Mouse (Mus musculus) liver, embryonic 15.5 days (tissue): Measurements from ENCODE around the gene Rbfox3. TPM values are rescaled to one million over a fixed set of nuclear protein-coding genes. Genes with fewer than 3 reads are reported as not detected.

ENCODE experiments used
- ATAC-seq: fragments of 200-750 bp; cut with Nextera tagmentation; 2 replicates; pipeline ENCODE4 v1.8.0; 2017; ENCODE audit warnings: moderate number of reproducible peaks, mild to moderate bottlenecking, moderate library complexity; ENCODE audit not compliant: insufficient read depth
- H3K27ac ChIP-seq: fragments of 300-500 bp; sonication (generic); replicated peaks from 2 replicates; pipeline ENCODE4 v1.5.1; 2015; ENCODE audit warnings: mild to moderate bottlenecking, inconsistent platforms
- H3K27me3 ChIP-seq: fragments of 300-500 bp; sonication (generic); 2 replicates; pipeline ENCODE4 v1.6.1; 2015; ENCODE audit warnings: mild to moderate bottlenecking, inconsistent platforms
- H3K36me3 ChIP-seq: fragments of 300-500 bp; sonication (generic); replicated peaks from 2 replicates; pipeline ENCODE4 v1.6.1; 2015; ENCODE audit warnings: moderate library complexity, mild to moderate bottlenecking, inconsistent platforms
- H3K4me1 ChIP-seq: fragments of 300-500 bp; sonication (generic); replicated peaks from 2 replicates; pipeline ENCODE4 v1.6.1; 2015; ENCODE audit warnings: inconsistent platforms
- H3K4me2 ChIP-seq: fragments of 300-500 bp; sonication (generic); 2 replicates; pipeline ENCODE4 v1.6.1; 2015; ENCODE audit warnings: moderate library complexity, mild to moderate bottlenecking, inconsistent platforms
- H3K4me3 ChIP-seq: fragments of 300-500 bp; sonication (generic); replicated peaks from 2 replicates; pipeline ENCODE4 v1.5.1; 2015; ENCODE audit warnings: mild to moderate bottlenecking, inconsistent platforms
- H3K9ac ChIP-seq: fragments of 300-500 bp; sonication (generic); 2 replicates; pipeline ENCODE4 v1.6.1; 2015; ENCODE audit warnings: moderate library complexity, mild to moderate bottlenecking, inconsistent platforms
- H3K9me3 ChIP-seq: fragments of 300-500 bp; sonication (generic); replicated peaks from 2 replicates; pipeline ENCODE4 v1.6.1; 2016; ENCODE audit warnings: inconsistent platforms
- WGBS: fragments of 180-500 bp; shearing (Covaris S2); methylation state at CpG from one replicate; pipeline ENCODE4 v1.1.7; 2015; ENCODE audit warnings: mixed read lengths; ENCODE audit not compliant: insufficient replicate concordance; 5-methylcytosine and 5-hydroxymethylcytosine counted together
- polyA plus RNA-seq: library from polyadenylated mRNA; unstranded; fragments of >200 nt; fragmentation: Nextera tagmentation; extraction: Ambion mirVana; gene quantifications from 2 replicates; pipeline ENCODE4 v1.2.1, GENCODE M21; 2015

Rbfox3 gene
- polyA plus RNA-seq, 1 experiment from 2014 or later, result 0.13 TPM

- H3K4me1 ChIP-seq, result no peaks in the 10 kb centered on the region
- H3K4me2 ChIP-seq, result no peak overlapping the region
- H3K36me3 ChIP-seq, result no peaks in the 10 kb centered on the region
- H3K27ac ChIP-seq, result no peak overlapping the region
- no peaks in the 10 kb centered on the region for H3K9me3 ChIP-seq
- no peak for ATAC-seq
- no peak overlapping the region for H3K4me3 ChIP-seq
- H3K27me3 ChIP-seq, result no peaks in the 10 kb centered on the region
- 79% methylated on average over 1 of the region's 1 CpGs for WGBS
- H3K9ac ChIP-seq, result no peak overlapping the region
Observed at GRCm38 (mm10) chr11:118583989-118584388, 327.4 kb downstream of the Rbfox3 start.

DNA sequence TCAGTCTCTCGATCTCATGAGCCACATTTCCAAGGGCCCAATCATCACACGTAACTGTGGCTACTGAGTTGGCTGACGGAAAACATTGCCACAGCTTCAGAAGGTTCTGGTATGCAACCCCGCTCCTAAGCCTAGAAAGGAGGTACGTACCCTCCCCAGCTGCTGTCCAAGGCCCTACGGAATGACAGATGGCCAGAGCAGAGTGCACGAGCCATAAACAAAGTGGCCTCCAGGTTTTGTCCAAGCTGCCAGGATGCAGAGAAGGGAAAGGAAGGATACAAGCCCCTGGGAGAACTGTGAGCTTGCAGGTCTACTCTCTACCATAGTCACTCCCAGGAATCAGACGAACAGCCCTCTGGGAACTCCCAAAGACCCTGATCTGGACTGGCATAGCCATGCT, 327.8 kb downstream of the Rbfox3 start:
- ATAC-seq, result no peak
- 67% methylated on average over 8 of the region's 8 CpGs for WGBS
- no peaks in the 10 kb centered on the region for H3K4me1 ChIP-seq
- H3K36me3 ChIP-seq, result no peaks in the 10 kb centered on the region
- no peak overlapping the region for H3K4me3 ChIP-seq
- H3K9me3 ChIP-seq, result no peaks in the 10 kb centered on the region
- H3K27ac ChIP-seq, result no peak overlapping the region
- no peaks in the 10 kb centered on the region for H3K27me3 ChIP-seq
- no peak overlapping the region for H3K4me2 ChIP-seq
- no peak overlapping the region for H3K9ac ChIP-seq

GRCm38 (mm10) chr11:118581019-118581418, 330.4 kb downstream of the Rbfox3 start:
- WGBS, result 32% methylated on average over 4 of the region's 4 CpGs
- ATAC-seq, result no peak

GRCm38 (mm10) chr11:118579622-118580021, 331.8 kb downstream of the Rbfox3 start:
- no peak for ATAC-seq
- Histone ChIP-seq H3K4me3 (no peak overlapping the region), H3K9ac (no peak overlapping the region), H3K4me2 (no peak overlapping the region), H3K9me3 (no peaks in the 10 kb centered on the region), H3K27ac (no peak overlapping the region), H3K36me3 (no peaks in the 10 kb centered on the region), H3K4me1 (no peaks in the 10 kb centered on the region), H3K27me3 (peaks cover 2% of the 10 kb centered on the region; the same call in 1 of the 2 replicates)
- WGBS, result 56% methylated on average over 8 of the region's 8 CpGs

More at GRCm38 (mm10) chr11:118581019-118581418, 330.4 kb downstream of the Rbfox3 start:
- Histone ChIP-seq H3K4me2 (no peak overlapping the region), H3K36me3 (no peaks in the 10 kb centered on the region), H3K27me3 (0 out of 2 replicates have a peak, but pooled peaks cover 2% of the 10 kb centered on the region), H3K4me1 (no peaks in the 10 kb centered on the region), H3K27ac (no peak overlapping the region), H3K4me3 (no peak overlapping the region), H3K9ac (no peak overlapping the region), H3K9me3 (no peaks in the 10 kb centered on the region)

GRCm38 (mm10) chr11:118577271-118577670, 334.1 kb downstream of the Rbfox3 start:
- Histone ChIP-seq H3K27me3 (peaks cover 12% of the 10 kb centered on the region), H3K9ac (no peak overlapping the region), H3K27ac (no peak overlapping the region), H3K4me1 (no peaks in the 10 kb centered on the region), H3K4me3 (no peak overlapping the region), H3K9me3 (no peaks in the 10 kb centered on the region), H3K36me3 (no peaks in the 10 kb centered on the region), H3K4me2 (no peak overlapping the region)
- ATAC-seq, result no peak
- WGBS, result 58% methylated on average over 15 of the region's 15 CpGs

- no peak overlapping the region for H3K27ac ChIP-seq
- 52% methylated on average over 8 of the region's 8 CpGs for WGBS
- H3K4me2 ChIP-seq, result no peak overlapping the region
- H3K9me3 ChIP-seq, result no peaks in the 10 kb centered on the region
- no peaks in the 10 kb centered on the region for H3K4me1 ChIP-seq
- H3K36me3 ChIP-seq, result no peaks in the 10 kb centered on the region
- no peak overlapping the region for H3K9ac ChIP-seq
- peaks cover 19% of the 10 kb centered on the region for H3K27me3 ChIP-seq
- no peak for ATAC-seq
- H3K4me3 ChIP-seq, result no peak overlapping the region
Observed at GRCm38 (mm10) chr11:118576611-118577010, 334.8 kb downstream of the Rbfox3 start.

DNA sequence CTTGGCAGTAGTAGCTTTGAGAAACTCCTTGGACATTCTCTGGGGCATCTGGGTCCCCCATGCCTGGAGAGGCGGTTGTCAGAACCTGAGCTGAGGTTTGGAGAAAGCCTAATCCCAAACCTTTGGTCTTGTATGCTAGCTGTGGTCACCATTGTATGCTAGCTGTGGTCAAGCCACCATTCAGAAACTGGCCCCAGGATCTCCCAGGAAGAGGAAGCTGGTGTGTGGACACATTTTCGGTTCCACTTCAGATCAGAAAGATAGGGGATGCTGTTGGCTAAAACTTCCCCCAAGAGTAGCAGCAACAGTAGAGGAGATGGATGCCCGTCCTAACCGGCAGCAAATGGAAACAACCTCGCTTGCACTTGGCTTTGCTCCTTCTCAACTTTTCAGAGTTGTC, 337.0 kb downstream of the Rbfox3 start:
- Histone ChIP-seq H3K36me3 (no peaks in the 10 kb centered on the region), H3K4me2 (no peak overlapping the region), H3K9me3 (no peaks in the 10 kb centered on the region), H3K27me3 (peaks cover 41% of the 10 kb centered on the region), H3K27ac (no peak overlapping the region), H3K4me3 (no peak overlapping the region), H3K4me1 (no peaks in the 10 kb centered on the region), H3K9ac (no peak overlapping the region)
- 51% methylated on average over 5 of the region's 5 CpGs for WGBS
- ATAC-seq, result no peak

DNA sequence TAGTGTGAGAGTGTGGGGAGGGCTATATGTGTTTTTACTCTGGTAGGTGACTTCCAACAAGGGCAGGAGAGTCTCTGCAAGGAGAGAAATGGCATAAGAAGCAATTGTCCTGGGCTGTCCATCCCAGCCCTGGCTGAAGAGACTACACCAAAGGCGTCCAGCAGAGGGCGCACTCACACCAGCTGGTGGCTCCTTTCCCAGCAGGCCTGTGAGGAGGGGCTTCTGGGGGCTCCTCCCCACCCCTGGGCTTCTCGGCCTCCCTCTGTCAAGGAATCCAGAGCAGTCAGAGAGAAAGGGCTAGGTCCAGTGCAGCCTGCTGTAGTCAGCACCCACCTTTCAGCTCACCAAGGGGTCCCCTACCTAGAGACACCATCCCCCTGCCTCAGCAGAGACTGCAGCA, 337.8 kb downstream of the Rbfox3 start:
- WGBS, result 0% methylated on average over 3 of the region's 3 CpGs
- ATAC-seq, result no peak

GRCm38 (mm10) chr11:118573000-118573399, 338.4 kb downstream of the Rbfox3 start:
- no peaks in the 10 kb centered on the region for H3K4me1 ChIP-seq
- H3K27ac ChIP-seq, result no peak overlapping the region
- WGBS, result 58% methylated on average over 7 of the region's 7 CpGs
- H3K36me3 ChIP-seq, result no peaks in the 10 kb centered on the region
- no peak overlapping the region for H3K9ac ChIP-seq
- ATAC-seq, result no peak
- H3K4me2 ChIP-seq, result no peak overlapping the region
- no peaks in the 10 kb centered on the region for H3K9me3 ChIP-seq
- H3K27me3 ChIP-seq, result peaks cover 53% of the 10 kb centered on the region
- H3K4me3 ChIP-seq, result no peak overlapping the region

More for the DNA sequence above, 337.8 kb downstream of the Rbfox3 start:
- peaks cover 49% of the 10 kb centered on the region for H3K27me3 ChIP-seq
- no peak overlapping the region for H3K9ac ChIP-seq
- no peaks in the 10 kb centered on the region for H3K36me3 ChIP-seq
- no peak overlapping the region for H3K4me2 ChIP-seq
- H3K9me3 ChIP-seq, result no peaks in the 10 kb centered on the region
- H3K4me1 ChIP-seq, result no peaks in the 10 kb centered on the region
- H3K27ac ChIP-seq, result no peak overlapping the region
- no peak overlapping the region for H3K4me3 ChIP-seq

DNA sequence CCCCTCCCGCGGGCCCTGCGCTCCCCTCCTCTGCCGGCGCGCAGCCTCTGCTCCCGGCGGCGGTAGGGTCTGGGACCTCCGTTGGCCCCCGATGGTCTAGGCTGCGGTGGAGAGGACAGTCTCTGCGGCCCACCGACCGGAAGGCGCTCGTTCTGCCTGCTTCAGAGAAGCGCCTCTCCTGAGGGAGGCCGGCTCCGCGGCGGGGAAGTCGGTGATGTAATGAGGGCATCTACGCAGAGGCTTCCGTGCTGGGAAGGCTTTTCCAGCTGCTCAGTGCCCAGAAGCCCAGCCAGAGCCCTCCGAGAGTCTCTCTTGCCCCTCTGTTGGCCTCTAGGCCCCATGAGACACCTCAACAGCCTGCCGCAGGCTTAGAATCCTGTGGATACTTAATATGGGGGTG, 341.2 kb downstream of the Rbfox3 start:
- WGBS, result 2% methylated on average over 27 of the region's 27 CpGs
- Histone ChIP-seq H3K36me3 (no peaks in the 10 kb centered on the region), H3K4me3 (no peak overlapping the region), H3K27me3 (peaks cover 69% of the 10 kb centered on the region), H3K9ac (no peak overlapping the region), H3K9me3 (no peaks in the 10 kb centered on the region), H3K4me2 (no peak overlapping the region), H3K4me1 (no peaks in the 10 kb centered on the region), H3K27ac (no peak overlapping the region)
- ATAC-seq, result no peak

DNA sequence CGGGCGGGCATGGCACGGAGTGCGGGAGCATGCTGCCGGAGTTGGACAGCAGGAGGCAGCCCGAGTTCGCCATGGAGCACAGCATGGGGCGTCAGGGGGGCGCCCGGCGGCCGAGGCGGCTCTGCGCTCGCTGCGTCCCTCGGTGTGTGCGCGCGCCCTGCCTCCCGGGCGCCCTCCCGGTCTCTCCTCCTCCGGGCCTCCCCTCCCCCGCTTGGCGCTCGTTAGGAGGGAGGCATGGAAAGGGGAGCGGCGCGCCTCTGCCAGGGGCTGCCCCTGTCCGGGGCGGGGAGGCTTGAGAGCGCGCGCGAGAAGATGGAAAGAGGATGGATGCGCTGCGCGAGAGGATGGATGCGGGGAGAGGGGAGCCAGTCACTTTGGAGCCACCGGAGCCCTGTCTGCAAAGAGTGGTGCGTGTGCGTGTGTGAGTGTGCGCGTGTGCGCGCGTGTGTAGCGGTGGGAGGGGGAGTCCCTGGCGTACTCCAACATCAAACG, 341.8 kb downstream of the Rbfox3 start:
- H3K9ac ChIP-seq, result no peak overlapping the region
- no peak overlapping the region for H3K27ac ChIP-seq
- H3K4me2 ChIP-seq, result no peak overlapping the region
- H3K27me3 ChIP-seq, result peaks cover 69% of the 10 kb centered on the region
- no peak overlapping the region for H3K4me3 ChIP-seq
- 1% methylated on average over 39 of the region's 51 CpGs for WGBS
- H3K4me1 ChIP-seq, result no peaks in the 10 kb centered on the region
- ATAC-seq, result no peak
- no peaks in the 10 kb centered on the region for H3K36me3 ChIP-seq
- H3K9me3 ChIP-seq, result no peaks in the 10 kb centered on the region

DNA sequence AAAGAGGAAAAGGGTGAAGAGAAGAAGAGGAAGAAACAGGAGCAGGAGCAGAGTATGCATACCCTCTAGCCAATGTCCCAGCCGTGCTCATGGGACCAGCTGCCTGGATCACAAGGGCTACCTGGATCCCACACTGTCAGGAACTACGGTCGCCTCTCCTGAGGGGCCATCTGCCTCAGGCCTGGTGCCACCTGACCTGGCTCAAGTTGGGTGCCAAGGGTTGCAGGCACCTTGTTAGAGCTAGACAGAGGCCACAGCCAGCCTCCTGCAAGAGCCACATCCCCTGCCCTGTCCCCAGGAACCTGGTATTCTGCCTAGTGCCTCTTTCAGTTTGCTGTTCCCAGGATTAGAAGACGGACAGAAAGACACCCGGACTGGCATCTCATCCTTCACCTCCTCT, 347.5 kb downstream of the Rbfox3 start:
- Histone ChIP-seq H3K9ac (no peak overlapping the region), H3K27ac (no peak overlapping the region), H3K9me3 (no peaks in the 10 kb centered on the region), H3K27me3 (peaks cover 30% of the 10 kb centered on the region), H3K4me2 (no peak overlapping the region), H3K4me1 (no peaks in the 10 kb centered on the region), H3K36me3 (no peaks in the 10 kb centered on the region), H3K4me3 (no peak overlapping the region)
- no peak for ATAC-seq
- 64% methylated on average over 5 of the region's 5 CpGs for WGBS
